Mouse (Mus musculus) intestine, postnatal 0 days (tissue): ENCODE measurements around the gene Col4a5. TPM values are rescaled to one million over a fixed set of nuclear protein-coding genes. Genes with fewer than 3 reads are reported as not detected.

Experiments used
- ATAC-seq: fragments of 200-750 bp; cut with Nextera tagmentation; 2 replicates; pipeline ENCODE4 v1.8.0; 2017; ENCODE audit warnings: mild to moderate bottlenecking, moderate TSS enrichment, moderate library complexity
- H3K27ac ChIP-seq: fragments of 300-500 bp; sonication (generic); 2 replicates; pipeline ENCODE4 v1.5.1; 2014; ENCODE audit warnings: mild to moderate bottlenecking, low read depth, low read length, moderate library complexity
- H3K27me3 ChIP-seq: fragments of 300-500 bp; sonication (generic); replicated peaks from 2 replicates; pipeline ENCODE4 v1.6.1; 2014; ENCODE audit warnings: low read length, mixed read lengths; ENCODE audit not compliant: control insufficient read depth, insufficient read depth
- H3K36me3 ChIP-seq: fragments of 300-500 bp; sonication (generic); 2 replicates; pipeline ENCODE4 v1.6.1; 2014; ENCODE audit warnings: mild to moderate bottlenecking, moderate library complexity; ENCODE audit not compliant: control insufficient read depth, insufficient read depth
- H3K4me1 ChIP-seq: fragments of 300-500 bp; sonication (generic); replicated peaks from 2 replicates; pipeline ENCODE4 v1.6.1; 2014; ENCODE audit warnings: antibody characterized with exemption, low read length, mixed read lengths; ENCODE audit not compliant: control insufficient read depth, insufficient read depth
- H3K4me2 ChIP-seq: fragments of 300-500 bp; sonication (generic); replicated peaks from 2 replicates; pipeline ENCODE4 v1.6.1; 2014; ENCODE audit warnings: low read depth, mild to moderate bottlenecking, moderate library complexity
- H3K4me3 ChIP-seq: fragments of 300-500 bp; sonication (generic); 2 replicates; pipeline ENCODE4 v1.5.1; 2014; ENCODE audit warnings: low read depth, low read length
- H3K9ac ChIP-seq: fragments of 300-500 bp; sonication (generic); 2 replicates; pipeline ENCODE4 v1.6.1; 2014; ENCODE audit warnings: mild to moderate bottlenecking, low read depth, low read length
- H3K9me3 ChIP-seq: fragments of 300-500 bp; sonication (generic); 2 replicates; pipeline ENCODE4 v1.6.1; 2016; ENCODE audit warnings: mixed run types; ENCODE audit not compliant: control insufficient read depth
- CTCF ChIP-seq: sonication (generic); IDR thresholded peaks from 2 replicates; pipeline ENCODE4 v1.5.1; 2016; ENCODE audit warnings: low read depth, mild to moderate bottlenecking, control low read depth, antibody characterized with exemption, moderate library complexity
- WGBS: fragments of 180-500 bp; shearing (Covaris S2); extraction: QIAGEN DNeasy Blood & Tissue Kit; methylation state at CpG from one replicate; pipeline ENCODE4 v1.1.7; 2014; 5-methylcytosine and 5-hydroxymethylcytosine counted together
- polyA plus RNA-seq: library from polyadenylated mRNA; unstranded; fragments of >200 nt; fragmentation: Nextera tagmentation; extraction: Ambion mirVana; gene quantifications from 2 replicates; pipeline ENCODE4 v1.2.1, GENCODE M21; 2015

Gene Col4a5
- polyA plus RNA-seq, 1 experiment from 2014 or later, result 5.5 TPM

DNA sequence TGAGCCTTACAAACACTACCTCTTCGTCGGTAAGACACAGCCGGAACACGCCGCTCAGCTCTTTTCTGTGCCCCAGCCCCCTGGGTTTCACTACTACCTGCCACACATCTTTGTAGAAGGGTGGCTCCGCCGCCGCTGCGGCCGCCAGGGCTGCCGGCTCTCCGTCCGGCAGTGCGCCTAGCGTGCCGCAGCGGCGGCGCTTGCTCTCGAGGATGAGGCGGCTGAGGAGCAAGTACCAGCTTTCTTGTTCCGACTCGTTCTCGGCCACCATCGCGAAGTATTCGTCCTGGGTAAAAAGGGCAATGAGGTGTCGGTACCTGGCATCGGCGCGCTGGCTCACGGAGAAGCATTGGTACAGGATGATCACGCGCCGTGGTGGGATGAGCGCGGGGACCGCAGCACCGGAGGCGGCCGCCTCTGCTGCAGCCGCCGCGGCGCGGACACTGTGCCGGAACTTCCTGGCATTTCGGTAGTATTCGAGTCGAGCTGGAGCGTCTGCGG is 249.3 kb downstream of the Col4a5 start:
- Histone ChIP-seq H3K27ac (no peak overlapping the region), H3K4me2 (peak overlapping the region; percentile 56), H3K9me3 (no peaks in the 10 kb centered on the region), H3K27me3 (peaks cover 58% of the 10 kb centered on the region), H3K4me1 (no peaks in the 10 kb centered on the region), H3K9ac (no peak overlapping the region), H3K36me3 (no peaks in the 10 kb centered on the region), H3K4me3 (peak overlapping the region; percentile 31)
- TF ChIP-seq CTCF, result no peak
- WGBS, result 15% methylated on average over 52 of the region's 52 CpGs
- ATAC-seq, result no peak

DNA sequence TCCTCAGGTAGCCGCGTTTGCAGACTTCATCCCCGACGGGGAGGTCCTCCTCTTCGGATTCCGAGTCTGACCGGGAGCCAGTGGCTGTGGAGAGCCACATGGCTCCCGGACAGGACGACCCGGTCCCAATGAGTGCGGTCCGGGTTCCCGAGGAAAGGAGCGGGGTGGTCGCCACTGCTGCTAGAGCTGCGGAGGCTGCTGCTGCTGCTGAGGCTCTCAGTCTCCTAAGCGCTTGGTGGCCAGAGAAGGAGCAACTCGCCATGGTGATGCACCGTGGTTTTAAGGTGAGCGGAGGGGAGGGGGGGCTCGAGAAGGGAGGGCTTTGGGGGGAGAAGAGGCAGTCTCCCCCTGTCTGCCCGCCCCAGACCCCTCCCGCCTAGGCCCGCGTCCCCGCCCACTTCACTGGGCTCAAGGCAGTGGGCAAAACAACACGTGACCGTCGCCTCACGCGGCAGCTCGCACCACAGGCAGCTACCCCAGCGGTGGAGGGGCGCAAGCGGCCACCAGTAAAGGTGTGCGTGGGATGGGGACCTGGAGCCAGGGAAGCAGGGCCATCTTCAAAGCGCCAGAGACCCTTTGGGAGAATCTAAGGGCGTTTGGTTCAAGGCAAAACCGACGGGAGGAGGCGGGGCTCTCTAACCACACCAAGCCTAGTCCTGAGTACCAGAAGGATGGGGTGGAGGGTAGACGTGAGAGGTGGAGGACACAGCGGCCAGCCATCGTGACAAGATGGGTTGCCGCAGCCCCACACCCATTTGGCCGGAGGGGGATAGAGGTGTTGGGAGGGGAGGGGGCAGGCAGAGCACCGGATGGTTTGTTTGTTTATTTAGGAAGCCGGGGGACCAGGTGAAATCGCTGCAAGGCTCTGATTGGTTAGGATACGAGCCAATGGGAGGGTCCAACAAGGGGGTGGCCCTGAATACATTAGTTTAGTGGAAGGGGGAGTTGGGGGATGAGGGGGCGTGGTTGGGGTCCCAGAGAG is 250.0 kb downstream of the Col4a5 start, which contains the start of gene Irs4:
TSS of gene Irs4 (minus strand) at position 327 of the 982 bp plus-strand sequence.
- Histone ChIP-seq H3K4me1 (no peaks in the 10 kb centered on the region), H3K4me2 (peak within 1 kb of the TSS; percentile 56), H3K36me3 (no peaks in the 10 kb centered on the region), H3K27ac (no peak within 1 kb of the TSS), H3K9me3 (no peaks in the 10 kb centered on the region), H3K27me3 (peaks cover 53% of the 10 kb centered on the region), H3K4me3 (peak within 1 kb of the TSS; percentile 31), H3K9ac (no peak within 1 kb of the TSS)
- no peak for TF ChIP-seq CTCF
- WGBS, result 20% methylated on average over 51 of the region's 51 CpGs
- peak; percentile 6; the same call in 1 of the 2 replicates for ATAC-seq

DNA sequence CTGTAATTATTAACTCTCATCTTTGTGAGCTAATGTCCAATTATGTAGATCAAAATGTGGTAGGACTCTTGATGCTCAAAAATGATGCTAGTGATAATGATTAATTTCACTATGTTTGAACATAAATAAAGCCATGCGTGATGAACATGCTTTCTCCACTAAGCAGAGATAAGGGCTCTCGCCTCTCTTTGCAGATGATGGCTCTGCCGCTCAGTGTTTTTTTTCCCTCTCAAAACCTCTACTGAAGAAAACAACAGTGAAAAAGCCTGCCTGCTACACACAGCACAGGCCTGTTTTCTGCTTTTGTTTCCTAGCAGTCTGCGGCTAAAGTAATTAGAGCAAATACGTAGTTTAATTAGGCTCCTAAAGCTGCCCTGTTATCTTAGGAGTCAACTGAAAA is 254.4 kb downstream of the Col4a5 start:
- no peaks in the 10 kb centered on the region for H3K9me3 ChIP-seq
- H3K9ac ChIP-seq, result no peak overlapping the region
- WGBS, result 59% methylated on average over 5 of the region's 5 CpGs
- H3K36me3 ChIP-seq, result no peaks in the 10 kb centered on the region
- no peak for ATAC-seq
- TF ChIP-seq CTCF, result no peak
- no peak overlapping the region for H3K4me2 ChIP-seq
- H3K4me1 ChIP-seq, result no peaks in the 10 kb centered on the region
- peaks cover 25% of the 10 kb centered on the region for H3K27me3 ChIP-seq
- H3K27ac ChIP-seq, result no peak overlapping the region
- no peak overlapping the region for H3K4me3 ChIP-seq

Other genes starting within 250 kb of the Col4a5 start
- 0.80 TPM in 2 replicates for gene Col4a6, start 1.3 kb upstream of the Col4a5 start, polyA plus RNA-seq
- 0.05 and 0.07 TPM in 2 replicates for gene Irs4, start 249.9 kb downstream of the Col4a5 start, polyA plus RNA-seq